Mouse (Mus musculus): ENCODE data around the gene Masp2. TPM values are rescaled to one million over a fixed set of nuclear protein-coding genes. Genes with fewer than 3 reads are reported as not detected.
A peak's percentile ranks its signal among the peaks of the same experiment; 100 is the strongest.

Gene Masp2
- under 1 TPM; 0.52 to 0.88 TPM for total RNA-seq (2021)
- long read RNA-seq, experiment 1, result 0 reads
- long read RNA-seq, experiment 2, result 0 reads

- no peak for DNase-seq (ENCODE audit: low spot score in 2 of 2)
Observed at GRCm38 (mm10) chr4:148602357-148603120, at the start of gene Masp2. Gene Masp2, plus strand, starts transcription at chr4:148602554.

GRCm38 (mm10) chr4:148557766-148558165, 44.6 kb upstream of the Masp2 start:
- DNase-seq (ENCODE audit: low spot score in 2 of 2), result no peak

- DNase-seq (ENCODE audit: low spot score in 2 of 2), result peak; percentile 81 to 90
Observed at GRCm38 (mm10) chr4:148558297-148559000, 43.9 kb upstream of the Masp2 start, which contains the start of gene Exosc10. Gene Exosc10, plus strand, starts transcription at chr4:148558429.

GRCm38 (mm10) chr4:148562676-148563075, 39.7 kb upstream of the Masp2 start:
- no peak for DNase-seq (ENCODE audit: low spot score in 2 of 2)

GRCm38 (mm10) chr4:148563595-148563994, 38.8 kb upstream of the Masp2 start:
- no peak for DNase-seq (ENCODE audit: low spot score in 2 of 2)

- DNase-seq (ENCODE audit: low spot score in 2 of 2), result no peak
Observed at GRCm38 (mm10) chr4:148570138-148570537, 32.2 kb upstream of the Masp2 start.

- DNase-seq (ENCODE audit: low spot score in 2 of 2), result no peak
Observed at GRCm38 (mm10) chr4:148570693-148571295, 31.6 kb upstream of the Masp2 start.

GRCm38 (mm10) chr4:148573222-148573621, 29.1 kb upstream of the Masp2 start:
- DNase-seq (ENCODE audit: low spot score in 2 of 2), result no peak

GRCm38 (mm10) chr4:148580765-148581164, 21.6 kb upstream of the Masp2 start:
- DNase-seq (ENCODE audit: low spot score in 2 of 2), result no peak

GRCm38 (mm10) chr4:148581422-148581821, 20.9 kb upstream of the Masp2 start:
- no peak for DNase-seq (ENCODE audit: low spot score in 2 of 2)

GRCm38 (mm10) chr4:148583257-148583656, 19.1 kb upstream of the Masp2 start:
- no peak for DNase-seq (ENCODE audit: low spot score in 2 of 2)

GRCm38 (mm10) chr4:148586648-148587047, 15.7 kb upstream of the Masp2 start:
- no peak for DNase-seq (ENCODE audit: low spot score in 2 of 2)

GRCm38 (mm10) chr4:148588793-148589192, 13.6 kb upstream of the Masp2 start:
- DNase-seq (ENCODE audit: low spot score in 2 of 2), result no peak

GRCm38 (mm10) chr4:148589565-148589964, 12.8 kb upstream of the Masp2 start:
- DNase-seq (ENCODE audit: low spot score in 2 of 2), result no peak

- no peak for DNase-seq (ENCODE audit: low spot score in 2 of 2)
Observed at GRCm38 (mm10) chr4:148590421-148591170, 11.8 kb upstream of the Masp2 start.

- peak; percentile 96 to 98 for DNase-seq (ENCODE audit: low spot score in 2 of 2)
Observed at GRCm38 (mm10) chr4:148591171-148591630, 11.2 kb upstream of the Masp2 start, which contains the start of gene Srm. Gene Srm, plus strand, starts transcription at chr4:148591503.

GRCm38 (mm10) chr4:148591637-148592380, 10.5 kb upstream of the Masp2 start:
- DNase-seq (ENCODE audit: low spot score in 2 of 2), result no peak

GRCm38 (mm10) chr4:148593996-148594395, 8.4 kb upstream of the Masp2 start:
- DNase-seq (ENCODE audit: low spot score in 2 of 2), result no peak

GRCm38 (mm10) chr4:148595916-148596315, 6.4 kb upstream of the Masp2 start:
- DNase-seq (ENCODE audit: low spot score in 2 of 2), result no peak

- no peak for DNase-seq (ENCODE audit: low spot score in 2 of 2)
Observed at GRCm38 (mm10) chr4:148596731-148597130, 5.6 kb upstream of the Masp2 start.

Data from gastrocnemius, postnatal 4 days (tissue).